In the genomic region with DNA sequence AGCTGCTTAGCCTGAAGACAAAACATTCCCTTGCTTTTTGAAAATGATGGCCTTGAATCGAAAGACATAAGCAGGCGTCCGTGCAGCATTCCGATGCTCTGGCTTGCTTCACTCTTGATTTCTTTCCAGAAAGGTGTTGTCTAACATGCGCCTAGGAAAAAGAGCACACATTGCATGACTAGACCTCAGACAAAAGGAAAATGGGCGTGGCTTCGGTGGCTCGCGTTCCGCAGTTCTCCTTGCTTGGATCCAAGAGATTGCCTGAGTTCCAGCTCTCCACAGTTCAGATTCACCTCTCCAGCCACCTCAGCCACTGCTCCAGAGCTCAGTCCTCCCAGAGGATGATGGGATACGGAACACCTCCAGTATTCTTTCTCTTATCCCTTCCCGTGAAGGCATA, we compare ENCODE assay signal across 21 mouse cellular contexts.
DNase-seq lines count a peak whose midpoint lies in the region; ATAC-seq and TF ChIP-seq lines count a peak whose summit lies in the region.
"Had no signal": no experiment of that assay in that cellular context is flagged by ENCODE, and none has a peak within 500 bp of the region (broad histone marks: within the 10 kb centered on the region; RNA-seq: fewer than 3 reads in every experiment).

No protein-coding gene starts in this region.

- no peak overlapping the region for H3K9ac ChIP-seq in forebrain, embryonic 12.5 days
- no peak overlapping the region for H3K9ac ChIP-seq in midbrain, embryonic 14.5 days (replicated peaks; ENCODE audit: low read length)
- H3K9ac ChIP-seq in midbrain, postnatal 0 days (replicated peaks; ENCODE audit: low read length, poor library complexity, severe bottlenecking): no peak overlapping the region
- H3K9ac ChIP-seq: liver, postnatal 0 days had no signal

- TF ChIP-seq CTCF in midbrain, postnatal 0 days (IDR thresholded peaks at IDR 0.05): no peak

- DNase-seq in forebrain, embryonic 10.5 days (ENCODE audit: extremely low spot score, low spot score): no peak
- DNase-seq in midbrain, embryonic 14.5 days: peak; percentile 27
- DNase-seq in midbrain, postnatal 0 days (ENCODE audit: low spot score): no peak
- DNase-seq in ES-CJ7 (ENCODE audit: low read depth, low spot score): peak; percentile 92
- peak; percentile 2 for DNase-seq in fibroblast of lung, adult 2 months (ENCODE audit: low read depth)
- no peak for DNase-seq in thymus, adult 18-20 months
- DNase-seq in heart, postnatal 36 days: no peak
- DNase-seq: cerebellum, postnatal 10 days; gastrocnemius, postnatal 36 days; heart, postnatal 10 days; kidney, adult 8-10 months; kidney, postnatal 25 days; layer of hippocampus, adult 9-11 months; liver; liver, postnatal 0 days had no signal

- H3K9me3 ChIP-seq in forebrain, embryonic 10.5 days: no peaks in the 10 kb centered on the region
- H3K9me3 ChIP-seq in forebrain, embryonic 12.5 days: no peaks in the 10 kb centered on the region
- no peaks in the 10 kb centered on the region for H3K9me3 ChIP-seq in midbrain, embryonic 14.5 days (ENCODE audit: control insufficient read depth, low read length)
- no peaks in the 10 kb centered on the region for H3K9me3 ChIP-seq in midbrain, postnatal 0 days (ENCODE audit: low read length)
- H3K9me3 ChIP-seq: G1E; heart, embryonic 10.5 days had no signal

- ATAC-seq in forebrain, embryonic 12.5 days (ENCODE audit: low FRiP score): no peak
- no peak for ATAC-seq in midbrain, embryonic 14.5 days (ENCODE audit: low FRiP score, low TSS enrichment)
- no peak for ATAC-seq in midbrain, postnatal 0 days (ENCODE audit: low FRiP score)
- ATAC-seq: forebrain, embryonic 14.5 days; liver, postnatal 0 days; midbrain, embryonic 16.5 days had no signal

- WGBS in forebrain, embryonic 10.5 days: 73% methylated on average over 12 of the region's 12 CpGs
- 70% methylated on average over 12 of the region's 12 CpGs for WGBS in forebrain, embryonic 12.5 days
- 73% methylated on average over 12 of the region's 12 CpGs for WGBS in midbrain, embryonic 14.5 days
- 63% methylated on average over 12 of the region's 12 CpGs for WGBS in midbrain, postnatal 0 days

- H3K4me3 ChIP-seq in forebrain, embryonic 10.5 days: no peak overlapping the region
- H3K4me3 ChIP-seq in forebrain, embryonic 12.5 days (replicated peaks): no peak overlapping the region
- no peak overlapping the region for H3K4me3 ChIP-seq in midbrain, embryonic 14.5 days (replicated peaks; ENCODE audit: low read depth, low read length)
- no peak overlapping the region for H3K4me3 ChIP-seq in midbrain, postnatal 0 days (ENCODE audit: low read depth, low read length)
- H3K4me3 ChIP-seq: heart, embryonic 10.5 days had no signal

- no peak overlapping the region for H3K4me2 ChIP-seq in forebrain, embryonic 12.5 days
- H3K4me2 ChIP-seq in midbrain, embryonic 14.5 days (ENCODE audit: low read length): no peak overlapping the region
- no peak overlapping the region for H3K4me2 ChIP-seq in midbrain, postnatal 0 days (ENCODE audit: low read depth, low read length, poor library complexity, severe bottlenecking)

- H3K36me3 ChIP-seq in forebrain, embryonic 10.5 days (replicated peaks): no peaks in the 10 kb centered on the region
- no peaks in the 10 kb centered on the region for H3K36me3 ChIP-seq in forebrain, embryonic 12.5 days (replicated peaks)
- H3K36me3 ChIP-seq in midbrain, embryonic 14.5 days (ENCODE audit: control insufficient read depth, insufficient read depth, low read length): no peaks in the 10 kb centered on the region
- no peaks in the 10 kb centered on the region for H3K36me3 ChIP-seq in midbrain, postnatal 0 days (ENCODE audit: insufficient read depth, low read length)
- H3K36me3 ChIP-seq: G1E; heart, embryonic 10.5 days had no signal

- intact Hi-C loops in heart, postnatal 36 days (cut with DNase I): no loop called here

- 0 out of 2 replicates have a peak overlapping the region, but pooled peaks have one; percentile 21 for H3K27ac ChIP-seq in forebrain, embryonic 10.5 days
- no peak overlapping the region for H3K27ac ChIP-seq in forebrain, embryonic 12.5 days
- H3K27ac ChIP-seq in midbrain, embryonic 14.5 days (replicated peaks; ENCODE audit: low read depth, low read length): 0 out of 2 replicates have a peak overlapping the region, but pooled peaks have one; percentile 4
- no peak overlapping the region for H3K27ac ChIP-seq in midbrain, postnatal 0 days (ENCODE audit: low read depth, low read length)
- H3K27ac ChIP-seq: heart, embryonic 10.5 days; macrophage had no signal

- no peaks in the 10 kb centered on the region for H3K27me3 ChIP-seq in forebrain, embryonic 10.5 days (ENCODE audit: poor library complexity, severe bottlenecking)
- H3K27me3 ChIP-seq in forebrain, embryonic 12.5 days: no peaks in the 10 kb centered on the region
- no peaks in the 10 kb centered on the region for H3K27me3 ChIP-seq in midbrain, embryonic 14.5 days (ENCODE audit: control insufficient read depth, insufficient read depth, low read length)
- no peaks in the 10 kb centered on the region for H3K27me3 ChIP-seq in midbrain, postnatal 0 days (ENCODE audit: insufficient read depth, low read length)

- H3K4me1 ChIP-seq in forebrain, embryonic 10.5 days: peaks cover 9% of the 10 kb centered on the region
- peaks cover 5% of the 10 kb centered on the region; the same call in 1 of the 2 replicates for H3K4me1 ChIP-seq in forebrain, embryonic 12.5 days
- no peaks in the 10 kb centered on the region for H3K4me1 ChIP-seq in midbrain, embryonic 14.5 days (ENCODE audit: control insufficient read depth, insufficient read depth, low read length)
- H3K4me1 ChIP-seq in midbrain, postnatal 0 days (ENCODE audit: insufficient read depth, low read length): no peaks in the 10 kb centered on the region
- H3K4me1 ChIP-seq: heart, embryonic 10.5 days had no signal

Comparison
In these comparisons a context has a peak if more than half of its experiments do, and no peak if none do; other contexts are left out.
1. DNase-seq: peak in midbrain, embryonic 14.5 days (single experiment), ES-CJ7 (single experiment) and fibroblast of lung, adult 2 months (single experiment); none in forebrain, embryonic 10.5 days (single experiment), midbrain, postnatal 0 days (single experiment), thymus, adult 18-20 months (0 of 2) and heart, postnatal 36 days (0 of 2).
2. H3K27ac ChIP-seq: peak in forebrain, embryonic 10.5 days (single experiment) and midbrain, embryonic 14.5 days (single experiment); none in forebrain, embryonic 12.5 days (single experiment) and midbrain, postnatal 0 days (single experiment).